Mouse (Mus musculus) CH12.LX (cell line): ENCODE data around the gene Taf12.

ENCODE experiments used
- CTCF ChIP-seq, 2 experiments: IDR thresholded peaks in 1 of 2; conservative IDR thresholded peaks in 1 of 2; 2 replicates each; pipeline ENCODE4 v1.5.1; 2011 to 2012; ENCODE audit warnings: low read depth in 2 of 2, low read length in 2 of 2, improper control_type of control experiment in 1 of 2, inconsistent platforms in 1 of 2, mild to moderate bottlenecking in 1 of 2, moderate library complexity in 1 of 2
- HCFC1 ChIP-seq: IDR thresholded peaks from 2 replicates; pipeline ENCODE4 v1.6.1; 2012; ENCODE audit warnings: low read depth, mild to moderate bottlenecking, inconsistent platforms, low read length, improper control_type of control experiment
- KAT2A ChIP-seq: IDR thresholded peaks from 2 replicates; pipeline ENCODE4 v1.6.1; 2012; ENCODE audit warnings: low read length, improper control_type of control experiment, inconsistent platforms; ENCODE audit not compliant: insufficient replicate concordance
- MAX ChIP-seq: IDR thresholded peaks from 2 replicates; pipeline ENCODE4 v1.6.1; 2011; ENCODE audit warnings: low read length, improper control_type of control experiment
- RCOR1 ChIP-seq: conservative IDR thresholded peaks from 2 replicates; pipeline ENCODE4 v1.6.1; 2012; ENCODE audit warnings: low read depth, mild to moderate bottlenecking, inconsistent platforms, low read length, improper control_type of control experiment
- TBP ChIP-seq: conservative IDR thresholded peaks from 2 replicates; pipeline ENCODE4 v1.6.1; 2011; ENCODE audit warnings: low read depth, low read length, improper control_type of control experiment
- USF2 ChIP-seq: conservative IDR thresholded peaks from 2 replicates; pipeline ENCODE4 v1.6.1; 2011; ENCODE audit warnings: low read depth, low read length, improper control_type of control experiment

GRCm38 (mm10) chr4:132269740-132270560, 4.2 kb upstream of the Taf12 start:
- peak in 1 of 2 experiments; percentile 65; a peak in 2 of 4 replicates for TF ChIP-seq CTCF (conservative IDR thresholded peaks at IDR 0.05 in 1 of 2, IDR thresholded peaks at IDR 0.05 in 1 of 2; ENCODE audit: low read depth in 2 of 2, low read length in 2 of 2)
- peak; percentile 84 for TF ChIP-seq RCOR1
- TF ChIP-seq HCFC1, result peak; percentile 74
- TF ChIP-seq TBP, result peak; percentile 99
- TF ChIP-seq MAX, result peak; percentile 66
- TF ChIP-seq KAT2A, result no peak
- no peak; the same call in 1 of the 2 replicates for TF ChIP-seq USF2
